Mouse (Mus musculus) adrenal gland, postnatal 36 days (tissue): ENCODE data around the gene Sidt1. TPM values are rescaled to one million over a fixed set of nuclear protein-coding genes. Genes with fewer than 3 reads are reported as not detected.
A peak's percentile ranks its signal among the peaks of the same experiment; 100 is the strongest.

Experiments
- DNase-seq, 2 experiments: peaks; one replicate each; pipeline ENCODE4 v3.0.0; 2021; ENCODE audit warnings: mixed read lengths in 1 of 2
- total RNA-seq, 2 experiments: library from RNA; stranded (reverse); gene quantifications; 2 replicates each; pipeline ENCODE4 v1.2.3; 2021

Sidt1 gene
- total RNA-seq, 2 experiments from 2014 or later: 6.4 to 7.6 TPM

GRCm38 (mm10) chr16:44249985-44250384, 83.0 kb downstream of the Sidt1 start:
- no peak for DNase-seq

- peak in 1 of 2 experiments; percentile 17 for DNase-seq
These were observed 89.7 kb downstream of the Sidt1 start for GRCm38 (mm10) chr16:44243323-44243722.

GRCm38 (mm10) chr16:44242633-44243032, 90.4 kb downstream of the Sidt1 start:
- peak; percentile 79 to 81 for DNase-seq

- peak; percentile 40 to 54 for DNase-seq
These were observed 92.6 kb downstream of the Sidt1 start for GRCm38 (mm10) chr16:44240406-44240805.

- no peak for DNase-seq
These were observed 94.1 kb downstream of the Sidt1 start for GRCm38 (mm10) chr16:44238835-44239263.

GRCm38 (mm10) chr16:44237836-44238235, 95.2 kb downstream of the Sidt1 start:
- DNase-seq: no peak

- DNase-seq: no peak
These were observed 100.0 kb downstream of the Sidt1 start for GRCm38 (mm10) chr16:44233019-44233418.

GRCm38 (mm10) chr16:44226706-44227291, 106.2 kb downstream of the Sidt1 start:
- DNase-seq: no peak

GRCm38 (mm10) chr16:44221463-44221862, 111.5 kb downstream of the Sidt1 start:
- DNase-seq: no peak

- no peak for DNase-seq
These were observed 116.6 kb downstream of the Sidt1 start for GRCm38 (mm10) chr16:44216417-44216816.

GRCm38 (mm10) chr16:44215513-44215912, 117.5 kb downstream of the Sidt1 start:
- DNase-seq: no peak

- no peak for DNase-seq
These were observed 120.3 kb downstream of the Sidt1 start for GRCm38 (mm10) chr16:44212703-44213102.

- no peak for DNase-seq
These were observed 122.0 kb downstream of the Sidt1 start for GRCm38 (mm10) chr16:44211054-44211414.

GRCm38 (mm10) chr16:44210156-44211053, 122.6 kb downstream of the Sidt1 start:
- DNase-seq: no peak

- DNase-seq: no peak
These were observed 127.0 kb downstream of the Sidt1 start for GRCm38 (mm10) chr16:44205973-44206372.

GRCm38 (mm10) chr16:44204331-44204730, 128.7 kb downstream of the Sidt1 start:
- no peak for DNase-seq

GRCm38 (mm10) chr16:44200146-44200545, 132.8 kb downstream of the Sidt1 start:
- no peak for DNase-seq

GRCm38 (mm10) chr16:44199066-44199703, 133.8 kb downstream of the Sidt1 start:
- no peak for DNase-seq

- DNase-seq: no peak
These were observed 142.0 kb downstream of the Sidt1 start for GRCm38 (mm10) chr16:44190968-44191367.
